Mouse (Mus musculus) layer of hippocampus, adult 2 months (tissue): ENCODE data around the gene Hmgcl. TPM values are rescaled to one million over a fixed set of nuclear protein-coding genes. Genes with fewer than 3 reads are reported as not detected.

Experiments used
- DNase-seq, 2 experiments: peaks; one replicate each; pipeline ENCODE4 v3.0.0; 2022; ENCODE audit warnings: low spot score in 2 of 2
- H3K27ac ChIP-seq: fragments of 200-600 bp; 2 replicates; pipeline ENCODE4 v1.8.1; 2022
- H3K4me3 ChIP-seq: fragments of 200-600 bp; 2 replicates; pipeline ENCODE4 v1.8.1; 2022; ENCODE audit warnings: mild to moderate bottlenecking
- CTCF ChIP-seq: fragments of 200-600 bp; conservative IDR thresholded peaks from 2 replicates; pipeline ENCODE4 v1.8.1; 2022; ENCODE audit warnings: antibody characterized with exemption, mild to moderate bottlenecking, moderate library complexity
- total RNA-seq, 2 experiments: library from RNA; stranded (reverse); gene quantifications; 2 replicates each; pipeline ENCODE4 v1.2.3; 2021

Gene Hmgcl
- total RNA-seq, 2 experiments from 2014 or later = 35.2 to 36.1 TPM

DNA sequence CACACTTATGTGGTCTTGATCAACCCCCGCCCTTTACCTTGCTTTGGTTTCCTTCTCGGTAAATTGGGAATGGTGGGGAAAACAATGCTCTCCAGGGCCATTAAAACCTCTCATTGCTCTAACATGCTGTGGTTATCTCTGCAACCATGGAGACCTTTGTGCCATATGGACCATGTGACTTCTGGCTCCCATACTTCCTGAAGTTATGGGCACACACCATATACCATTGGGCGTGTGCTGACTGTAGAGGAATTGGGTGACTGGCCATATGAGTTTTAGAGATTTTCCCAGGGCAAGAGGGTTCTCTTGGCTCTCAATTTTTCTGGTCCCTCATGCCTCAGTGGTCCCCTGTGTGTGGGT, 27.0 kb upstream of the Hmgcl start:
- no peak for DNase-seq
- Histone ChIP-seq H3K27ac (peak overlapping the region; percentile 36; the same call in 1 of the 2 replicates), H3K4me3 (no peak overlapping the region)
- no peak for TF ChIP-seq CTCF

- peak; percentile 95 to 97 for DNase-seq
- TF ChIP-seq CTCF = peak; percentile 88
- Histone ChIP-seq H3K4me3 (peak within 1 kb of the TSS; percentile 94), H3K27ac (peak within 1 kb of the TSS; percentile 73; the same call in 1 of the 2 replicates)
These were observed 25.7 kb upstream of the Hmgcl start, which contains the start of gene Fuca1 for GRCm38 (mm10) chr4:135920304-135921241. Gene Fuca1, plus strand, starts transcription at chr4:135920735.

DNA sequence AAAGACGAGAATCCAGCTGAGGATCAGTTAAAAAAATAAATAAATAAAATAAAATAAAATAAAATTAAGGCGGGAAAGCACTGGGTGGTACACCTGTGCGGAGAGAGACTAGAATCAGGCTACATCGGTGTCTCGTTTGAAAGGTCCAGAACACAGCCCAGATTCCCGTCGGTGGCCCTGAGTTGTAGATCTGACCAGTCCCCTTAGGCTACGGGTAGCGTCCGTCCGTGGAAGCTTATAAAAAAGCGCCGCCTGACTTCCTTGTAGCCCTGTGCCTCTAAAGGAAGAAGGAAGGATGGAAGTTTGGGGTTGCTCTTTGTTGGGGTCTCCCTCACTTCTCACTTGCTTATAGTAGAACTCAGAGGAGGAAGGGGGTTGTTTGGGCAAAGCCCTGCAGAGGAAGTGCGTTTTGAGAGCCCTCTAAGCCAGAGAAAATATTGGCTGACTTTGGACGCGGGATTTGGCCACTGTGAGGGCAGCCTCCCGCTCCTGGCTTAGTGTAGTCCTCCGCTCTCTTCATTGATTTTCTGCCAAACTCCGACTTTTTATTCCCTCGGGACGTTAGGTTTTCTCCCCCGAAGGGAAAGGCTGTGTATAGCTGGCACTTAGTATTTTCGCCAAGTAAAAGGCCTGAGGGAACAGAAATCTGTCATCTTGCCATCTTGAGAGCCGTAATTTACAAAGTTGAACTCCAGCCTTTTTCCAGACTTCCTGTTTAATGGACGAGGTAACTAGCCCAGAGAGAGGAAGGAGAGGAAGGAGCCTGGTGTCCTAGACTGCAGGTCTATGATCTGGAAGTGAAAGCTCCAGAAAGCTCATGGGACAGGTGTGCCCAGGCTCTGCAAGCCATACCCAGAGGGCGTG, 24.8 kb upstream of the Hmgcl start:
- no peak for DNase-seq
- Histone ChIP-seq H3K27ac (peak overlapping the region; percentile 71; the same call in 1 of the 2 replicates), H3K4me3 (peak overlapping the region; percentile 94)
- TF ChIP-seq CTCF = no peak

GRCm38 (mm10) chr4:135922190-135922589, 24.1 kb upstream of the Hmgcl start:
- TF ChIP-seq CTCF = no peak
- Histone ChIP-seq H3K4me3 (no peak overlapping the region), H3K27ac (no peak overlapping the region)
- no peak for DNase-seq

- TF ChIP-seq CTCF = no peak
- DNase-seq = no peak
- Histone ChIP-seq H3K27ac (no peak overlapping the region), H3K4me3 (no peak overlapping the region)
These were observed 21.8 kb upstream of the Hmgcl start for GRCm38 (mm10) chr4:135924418-135924817.

GRCm38 (mm10) chr4:135925341-135925740, 20.9 kb upstream of the Hmgcl start:
- no peak for DNase-seq
- no peak overlapping the region for H3K4me3 ChIP-seq
- H3K27ac ChIP-seq = peak overlapping the region; percentile 58; the same call in 1 of the 2 replicates
- TF ChIP-seq CTCF = no peak

GRCm38 (mm10) chr4:135926195-135926808, 19.9 kb upstream of the Hmgcl start:
- Histone ChIP-seq H3K4me3 (no peak overlapping the region), H3K27ac (no peak overlapping the region)
- DNase-seq = no peak
- TF ChIP-seq CTCF = no peak

- Histone ChIP-seq H3K4me3 (no peak overlapping the region), H3K27ac (no peak overlapping the region)
- no peak for DNase-seq
- no peak for TF ChIP-seq CTCF
These were observed 19.4 kb upstream of the Hmgcl start for GRCm38 (mm10) chr4:135926861-135927260.

DNA sequence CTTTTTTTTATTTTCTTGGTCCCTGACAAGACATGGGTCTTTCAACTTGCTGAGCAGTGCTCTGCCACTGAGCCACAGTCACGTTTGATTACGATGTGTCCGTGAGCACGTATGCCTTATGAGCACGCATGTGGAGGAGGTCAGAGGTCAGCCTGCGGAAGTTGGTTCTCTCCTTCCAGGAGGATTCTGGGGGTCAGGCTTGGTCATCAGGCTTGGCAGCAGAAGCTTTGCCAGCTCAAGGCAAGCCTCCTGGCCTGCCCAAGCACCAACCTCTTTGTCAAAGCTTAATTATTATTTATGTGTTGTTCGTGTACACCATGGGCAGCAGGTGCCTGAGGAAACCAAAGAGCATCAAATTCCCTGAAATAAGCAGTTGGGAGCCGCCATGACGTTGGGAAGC, 17.9 kb upstream of the Hmgcl start:
- Histone ChIP-seq H3K27ac (no peak overlapping the region), H3K4me3 (no peak overlapping the region)
- DNase-seq = no peak
- no peak for TF ChIP-seq CTCF

DNA sequence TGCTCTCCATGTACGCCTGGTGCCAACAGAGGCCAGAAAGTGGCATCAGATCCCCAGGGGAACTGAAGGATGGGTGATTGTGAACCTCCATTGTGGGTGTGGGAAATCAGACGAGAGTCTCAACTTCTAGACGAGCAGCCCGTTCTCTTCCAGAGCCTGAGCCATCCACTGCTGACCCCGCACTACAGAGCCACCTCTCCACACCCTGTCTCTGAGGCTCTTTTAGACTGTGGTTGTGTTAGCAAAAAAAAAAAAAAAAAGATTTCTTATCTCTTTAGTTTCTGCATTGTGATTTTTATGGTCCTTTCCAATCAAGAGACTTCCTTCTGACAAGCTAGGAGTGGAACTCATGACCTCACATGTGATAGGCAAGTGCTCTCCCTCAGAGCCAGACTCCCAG, 16.8 kb upstream of the Hmgcl start:
- Histone ChIP-seq H3K4me3 (no peak overlapping the region), H3K27ac (no peak overlapping the region)
- no peak for TF ChIP-seq CTCF
- no peak for DNase-seq

DNA sequence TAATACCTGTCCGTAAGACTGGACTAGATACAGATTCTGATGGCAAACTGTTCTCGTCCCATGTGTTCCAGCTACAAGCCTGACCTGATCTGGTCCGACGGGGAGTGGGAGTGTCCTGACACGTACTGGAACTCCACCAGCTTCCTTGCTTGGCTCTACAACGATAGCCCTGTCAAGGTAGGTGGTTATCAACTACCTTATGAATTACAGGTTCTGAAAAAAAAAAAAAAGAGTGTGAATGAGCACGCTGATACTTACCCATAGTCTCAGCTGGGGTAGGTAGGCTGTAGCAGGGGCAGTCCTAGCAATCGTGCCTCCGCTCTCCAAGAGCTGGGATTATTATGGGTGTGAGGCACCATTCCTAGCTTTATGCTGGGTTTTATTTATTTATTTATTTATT, 16.4 kb upstream of the Hmgcl start:
- Histone ChIP-seq H3K27ac (no peak overlapping the region), H3K4me3 (no peak overlapping the region)
- DNase-seq = no peak
- no peak for TF ChIP-seq CTCF

DNA sequence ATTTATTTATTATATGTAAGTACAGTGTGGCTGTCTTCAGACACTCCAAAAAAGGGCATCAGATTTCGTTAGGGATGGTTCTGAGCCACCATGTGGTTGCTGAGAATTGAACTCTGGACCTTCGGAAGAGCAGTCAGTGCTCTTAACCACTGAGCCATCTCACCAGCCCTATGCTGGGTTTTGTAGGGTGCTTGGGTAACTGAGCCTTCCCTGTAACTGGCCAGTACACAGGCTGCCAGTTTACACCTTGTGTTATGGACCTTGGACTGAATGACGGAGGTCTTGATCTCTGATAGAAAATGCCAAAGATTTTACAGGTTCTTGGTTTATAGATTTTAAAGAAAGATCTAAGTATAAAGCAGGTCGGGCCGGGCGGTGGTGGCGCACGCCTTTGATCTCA, 16.0 kb upstream of the Hmgcl start:
- no peak overlapping the region for H3K4me3 ChIP-seq
- TF ChIP-seq CTCF = no peak
- H3K27ac ChIP-seq = no peak overlapping the region
- no peak for DNase-seq

- Histone ChIP-seq H3K4me3 (no peak overlapping the region), H3K27ac (no peak overlapping the region)
- no peak for DNase-seq
- peak; percentile 82 for TF ChIP-seq CTCF
These were observed 14.4 kb upstream of the Hmgcl start for GRCm38 (mm10) chr4:135931832-135932231.
